In genomic region chr3:103739329-103739728, GRCm38 (mm10) we compare ENCODE assay signal across 10 mouse cellular contexts. TPM values are rescaled to one million over a fixed set of nuclear protein-coding genes. Genes with fewer than 3 reads are reported as not detected.
DNase-seq lines count a peak whose midpoint lies in the region; ATAC-seq lines count a peak whose summit lies in the region.
"Had no signal": no experiment of that assay in that cellular context is flagged by ENCODE, and none has a peak within 500 bp of the region (broad histone marks: within the 10 kb centered on the region; RNA-seq: fewer than 3 reads in every experiment).

Gene Gm10964, plus strand, starts transcription at chr3:103739366.

- H3K27me3 ChIP-seq in kidney, embryonic 14.5 days (ENCODE audit: control insufficient read depth, insufficient read depth, low read length), result no peaks in the 10 kb centered on the region
- no peaks in the 10 kb centered on the region for H3K27me3 ChIP-seq in embryonic facial prominence, embryonic 12.5 days
- H3K27me3 ChIP-seq in hindbrain, embryonic 15.5 days, result no peaks in the 10 kb centered on the region
- H3K27me3 ChIP-seq in midbrain, embryonic 13.5 days, result no peaks in the 10 kb centered on the region; the same call in 1 of the 2 replicates

- peak within 1 kb of the TSS; percentile 94 for H3K27ac ChIP-seq in kidney, embryonic 14.5 days (ENCODE audit: low read depth, low read length)
- peak within 1 kb of the TSS; percentile 95 for H3K27ac ChIP-seq in embryonic facial prominence, embryonic 12.5 days
- peak within 1 kb of the TSS; percentile 79 for H3K27ac ChIP-seq in hindbrain, embryonic 15.5 days (replicated peaks)
- H3K27ac ChIP-seq in midbrain, embryonic 13.5 days, result peak within 1 kb of the TSS; percentile 80

- no peaks in the 10 kb centered on the region for H3K9me3 ChIP-seq in kidney, embryonic 14.5 days (ENCODE audit: control insufficient read depth, low read length)
- no peaks in the 10 kb centered on the region for H3K9me3 ChIP-seq in embryonic facial prominence, embryonic 12.5 days
- no peaks in the 10 kb centered on the region for H3K9me3 ChIP-seq in hindbrain, embryonic 15.5 days
- H3K9me3 ChIP-seq in midbrain, embryonic 13.5 days, result no peaks in the 10 kb centered on the region

- no peak for DNase-seq in kidney, postnatal 14 days
- DNase-seq in retina, postnatal 1 day, result no peak
- DNase-seq in left cerebral cortex, adult 18-20 months (ENCODE audit: low spot score in 2 of 2), result no peak
- no peak for DNase-seq in urinary bladder, postnatal 4 days (ENCODE audit: low spot score in 2 of 2)
- DNase-seq: kidney, postnatal 10 days; right cerebral cortex, postnatal 14 days had no signal

- WGBS in kidney, embryonic 14.5 days, result 93% methylated on average over 1 of the region's 1 CpGs
- 97% methylated on average over 1 of the region's 1 CpGs for WGBS in embryonic facial prominence, embryonic 12.5 days
- 87% methylated on average over 1 of the region's 1 CpGs for WGBS in hindbrain, embryonic 15.5 days
- 88% methylated on average over 1 of the region's 1 CpGs for WGBS in midbrain, embryonic 13.5 days

- H3K4me1 ChIP-seq in kidney, embryonic 14.5 days (ENCODE audit: control insufficient read depth, insufficient read depth, low read length), result peaks cover 32% of the 10 kb centered on the region
- peaks cover 38% of the 10 kb centered on the region for H3K4me1 ChIP-seq in embryonic facial prominence, embryonic 12.5 days
- peaks cover 37% of the 10 kb centered on the region for H3K4me1 ChIP-seq in hindbrain, embryonic 15.5 days (replicated peaks)
- peaks cover 39% of the 10 kb centered on the region for H3K4me1 ChIP-seq in midbrain, embryonic 13.5 days (replicated peaks)

- ATAC-seq in kidney, embryonic 14.5 days (ENCODE audit: low FRiP score, low TSS enrichment), result no peak
- ATAC-seq in embryonic facial prominence, embryonic 12.5 days (ENCODE audit: insufficient number of reproducible peaks, insufficient read depth, low FRiP score, low TSS enrichment), result no peak
- no peak for ATAC-seq in hindbrain, embryonic 15.5 days (ENCODE audit: low FRiP score, low read depth)
- ATAC-seq in midbrain, embryonic 13.5 days, result no peak

- peak within 1 kb of the TSS; percentile 40 for H3K4me3 ChIP-seq in kidney, embryonic 14.5 days (ENCODE audit: low read length)
- H3K4me3 ChIP-seq in embryonic facial prominence, embryonic 12.5 days, result peak within 1 kb of the TSS; percentile 36
- peak within 1 kb of the TSS; percentile 16 for H3K4me3 ChIP-seq in hindbrain, embryonic 15.5 days
- peak within 1 kb of the TSS; percentile 17; the same call in 1 of the 2 replicates for H3K4me3 ChIP-seq in midbrain, embryonic 13.5 days (replicated peaks)

- H3K36me3 ChIP-seq in kidney, embryonic 14.5 days (ENCODE audit: control insufficient read depth, insufficient read depth, low read length), result peaks cover 24% of the 10 kb centered on the region
- peaks cover 18% of the 10 kb centered on the region for H3K36me3 ChIP-seq in embryonic facial prominence, embryonic 12.5 days
- peaks cover 14% of the 10 kb centered on the region for H3K36me3 ChIP-seq in hindbrain, embryonic 15.5 days
- peaks cover 20% of the 10 kb centered on the region for H3K36me3 ChIP-seq in midbrain, embryonic 13.5 days

- peak within 1 kb of the TSS; percentile 54 for H3K9ac ChIP-seq in kidney, embryonic 14.5 days (ENCODE audit: low read depth, low read length)
- peak within 1 kb of the TSS; percentile 24; the same call in 1 of the 2 replicates for H3K9ac ChIP-seq in embryonic facial prominence, embryonic 12.5 days
- no peak within 1 kb of the TSS for H3K9ac ChIP-seq in hindbrain, embryonic 15.5 days
- H3K9ac ChIP-seq in midbrain, embryonic 13.5 days (replicated peaks), result 0 out of 2 replicates have a peak within 1 kb of the TSS, but pooled peaks have one; percentile 52

- H3K4me2 ChIP-seq in kidney, embryonic 14.5 days (replicated peaks; ENCODE audit: low read depth, low read length), result peak within 1 kb of the TSS; percentile 51
- peak within 1 kb of the TSS; percentile 57 for H3K4me2 ChIP-seq in embryonic facial prominence, embryonic 12.5 days (replicated peaks)
- H3K4me2 ChIP-seq in hindbrain, embryonic 15.5 days, result peak within 1 kb of the TSS; percentile 49
- peak within 1 kb of the TSS; percentile 49 for H3K4me2 ChIP-seq in midbrain, embryonic 13.5 days (replicated peaks)

RNA-seq across cellular contexts. Expression of gene Gm10964, which starts in this region (rescaled TPM):
- polyA plus RNA-seq in kidney, embryonic 14.5 days (2014; fragmentation: Nextera tagmentation; extraction: Ambion mirVana), result not detected in 2 replicates
- polyA plus RNA-seq in embryonic facial prominence, embryonic 12.5 days (2016; fragmentation: Nextera tagmentation; extraction: Ambion mirVana), result not detected in 2 replicates
- not detected in 2 replicates for polyA plus RNA-seq in hindbrain, embryonic 15.5 days (2015; fragmentation: Nextera tagmentation; extraction: Ambion mirVana)
- polyA plus RNA-seq in midbrain, embryonic 13.5 days (2015; fragmentation: Nextera tagmentation; extraction: Ambion mirVana), result not detected in 2 replicates
- total RNA-seq in left cerebral cortex, adult 18-20 months (2021), result not detected
